Mouse (Mus musculus): ENCODE measurements around the gene Insrr.

Insrr gene

GRCm38 (mm10) chr3:87796736-87797334 is at the start of gene Insrr:
Gene Insrr, plus strand, starts transcription at chr3:87796951.
- DNase-seq: no peak

GRCm38 (mm10) chr3:87748431-87748830 is 48.3 kb upstream of the Insrr start, which contains the start of gene Lrrc71:
Gene Lrrc71, minus strand, starts transcription at chr3:87748625.
- no peak for DNase-seq

- peak; percentile 50 to 58 for DNase-seq
Measured at GRCm38 (mm10) chr3:87749036-87749435, 47.7 kb upstream of the Insrr start.

GRCm38 (mm10) chr3:87749977-87750376 is 46.8 kb upstream of the Insrr start:
- DNase-seq: no peak

GRCm38 (mm10) chr3:87752567-87752966 is 44.2 kb upstream of the Insrr start:
- DNase-seq: no peak

- DNase-seq: no peak
Measured at GRCm38 (mm10) chr3:87753829-87754228, 42.9 kb upstream of the Insrr start.

GRCm38 (mm10) chr3:87755964-87756363 is 40.8 kb upstream of the Insrr start:
- peak; percentile 93 to 96 for DNase-seq

GRCm38 (mm10) chr3:87756488-87756887 is 40.3 kb upstream of the Insrr start:
- peak in 1 of 2 experiments; percentile 22 for DNase-seq

GRCm38 (mm10) chr3:87758641-87759040 is 38.1 kb upstream of the Insrr start:
- no peak for DNase-seq

- DNase-seq: no peak
Measured at GRCm38 (mm10) chr3:87761408-87762375, 35.1 kb upstream of the Insrr start.

- no peak for DNase-seq
Measured at GRCm38 (mm10) chr3:87763202-87763601, 33.5 kb upstream of the Insrr start.

- peak in 1 of 2 experiments; percentile 44 for DNase-seq
Measured at GRCm38 (mm10) chr3:87763683-87764289, 33.0 kb upstream of the Insrr start.

GRCm38 (mm10) chr3:87764506-87764905 is 32.2 kb upstream of the Insrr start:
- peak in 1 of 2 experiments; percentile 46 for DNase-seq

GRCm38 (mm10) chr3:87765091-87765490 is 31.7 kb upstream of the Insrr start:
- no peak for DNase-seq

- no peak for DNase-seq
Measured at GRCm38 (mm10) chr3:87765631-87766283, 31.0 kb upstream of the Insrr start.

- DNase-seq: no peak
Measured at GRCm38 (mm10) chr3:87766284-87766667, 30.5 kb upstream of the Insrr start.

GRCm38 (mm10) chr3:87767764-87768163 is 29.0 kb upstream of the Insrr start:
- no peak for DNase-seq

- DNase-seq: no peak
Measured at GRCm38 (mm10) chr3:87768431-87768830, 28.3 kb upstream of the Insrr start.

GRCm38 (mm10) chr3:87768844-87769243 is 27.9 kb upstream of the Insrr start:
- peak; percentile 44 to 74 for DNase-seq

GRCm38 (mm10) chr3:87769506-87769905 is 27.2 kb upstream of the Insrr start:
- DNase-seq: no peak

- DNase-seq: peak; percentile 77 to 79
Measured at GRCm38 (mm10) chr3:87770280-87770679, 26.5 kb upstream of the Insrr start.

GRCm38 (mm10) chr3:87771088-87771487 is 25.7 kb upstream of the Insrr start:
- no peak for DNase-seq

GRCm38 (mm10) chr3:87778283-87778682 is 18.5 kb upstream of the Insrr start:
- DNase-seq: peak; percentile 38 to 41

Data from cerebellum, postnatal 14 days (tissue).